Mouse (Mus musculus) urinary bladder, adult 2 months (tissue): ENCODE measurements around the gene Drap1. TPM values are rescaled to one million over a fixed set of nuclear protein-coding genes. Genes with fewer than 3 reads are reported as not detected.

ENCODE experiments used
- DNase-seq: peaks from one replicate; pipeline ENCODE4 v3.0.0; 2022; ENCODE audit warnings: low spot score
- polyA plus RNA-seq: library from polyadenylated mRNA; depleted of rRNA; stranded (reverse); fragments of >200 nt; gene quantifications from 2 replicates; pipeline ENCODE4 v1.2.3, GENCODE M21; 2012; rRNA removed

The Drap1 gene
- 228 and 236 TPM in 2 replicates for polyA plus RNA-seq

DNA sequence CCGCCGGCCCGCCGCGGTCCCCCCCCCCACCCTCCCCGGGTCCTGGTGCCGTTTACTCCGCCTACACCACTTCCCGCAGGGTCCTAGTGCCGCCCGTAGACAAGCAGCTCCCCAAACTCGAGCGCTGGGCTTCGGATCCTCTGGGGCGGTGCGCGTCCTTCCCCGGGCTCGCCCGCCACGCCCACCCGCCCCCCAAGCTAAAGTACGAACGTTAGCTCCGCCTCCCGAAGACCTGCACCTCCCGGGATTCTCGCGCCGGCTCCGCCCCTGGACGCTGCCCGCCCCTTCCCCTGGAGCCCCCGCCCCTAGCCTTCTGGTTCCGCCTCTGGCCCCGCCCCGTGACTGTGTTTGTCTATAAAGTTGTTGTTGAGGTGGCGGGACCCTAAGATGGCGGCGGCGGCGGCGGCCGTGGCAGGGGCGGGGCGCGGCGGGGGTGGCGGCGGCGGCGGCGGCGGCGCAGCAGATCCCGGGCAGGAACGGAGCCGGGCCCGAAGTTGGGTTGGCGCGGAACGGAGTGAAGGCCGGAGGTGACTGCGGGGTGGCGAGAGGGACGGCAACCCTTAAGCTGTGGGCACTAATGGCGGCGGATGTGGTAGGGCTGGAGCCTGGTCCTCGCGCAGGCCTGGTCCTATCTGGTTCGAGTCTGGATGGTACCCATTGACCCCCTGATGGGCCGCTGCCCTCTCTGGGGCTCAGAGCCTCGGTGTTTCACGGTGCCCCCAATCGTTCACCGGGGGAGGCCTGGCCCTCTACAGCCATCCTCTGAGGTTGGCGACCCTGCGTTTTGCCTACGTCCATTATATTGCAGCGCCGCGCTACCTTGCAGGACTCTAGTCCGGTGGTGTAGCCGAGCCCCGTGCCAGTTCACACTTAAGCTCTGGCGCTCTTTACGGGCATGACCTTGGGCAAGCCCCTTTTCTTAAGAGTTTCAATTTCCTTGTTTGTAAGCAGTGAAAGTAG lies at the start of gene Drap1, which contains the start of gene AI837181:
Gene Drap1, minus strand, starts transcription at position 198 of the 960 bp plus-strand sequence.
Gene AI837181, plus strand, starts transcription at position 363 of the 960 bp plus-strand sequence.
- DNase-seq: peak; percentile 81

DNA sequence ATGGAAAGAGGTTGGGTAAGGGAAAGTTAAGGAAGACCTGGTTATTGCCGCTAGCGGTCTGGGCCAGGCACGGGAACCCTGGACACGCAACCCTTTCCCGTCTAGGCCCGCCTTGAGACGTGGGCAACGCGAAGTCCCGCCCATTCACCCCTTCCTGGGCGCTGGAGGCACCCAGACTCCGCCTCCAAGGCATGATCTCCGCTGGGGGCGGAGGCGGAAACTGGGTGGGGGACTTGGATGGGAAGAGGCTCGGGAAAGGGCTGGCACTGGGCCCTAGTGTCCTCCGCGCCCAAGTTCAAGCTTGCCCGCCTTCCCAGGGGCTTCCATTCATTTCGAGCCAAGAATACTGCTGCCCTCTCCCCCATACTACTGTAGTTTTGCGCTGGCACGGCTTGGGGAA lies 48.9 kb upstream of the Drap1 start, which contains the start of gene Efemp2:
Gene Efemp2, plus strand, starts transcription at position 235 of the 400 bp plus-strand sequence.
- peak; percentile 67 for DNase-seq

DNA sequence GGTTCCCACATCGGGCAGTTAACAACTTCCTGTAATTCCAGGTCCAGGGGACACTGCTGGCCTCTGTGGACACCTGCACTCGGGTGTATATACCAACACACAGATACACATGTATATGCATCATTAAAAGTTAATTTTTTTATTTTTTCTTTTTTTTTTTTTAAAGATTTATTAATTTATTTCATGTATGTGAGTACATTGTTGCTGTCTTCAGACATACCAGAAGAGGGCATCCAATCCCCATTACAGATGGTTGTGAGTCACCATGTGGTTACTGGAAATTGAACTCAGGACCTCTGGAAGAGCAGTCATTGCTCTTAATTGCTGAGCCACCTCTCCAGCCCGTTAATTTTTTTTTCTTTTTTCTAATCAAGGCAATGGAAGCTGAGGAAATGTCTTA lies 48.1 kb upstream of the Drap1 start:
- DNase-seq: no peak

DNA sequence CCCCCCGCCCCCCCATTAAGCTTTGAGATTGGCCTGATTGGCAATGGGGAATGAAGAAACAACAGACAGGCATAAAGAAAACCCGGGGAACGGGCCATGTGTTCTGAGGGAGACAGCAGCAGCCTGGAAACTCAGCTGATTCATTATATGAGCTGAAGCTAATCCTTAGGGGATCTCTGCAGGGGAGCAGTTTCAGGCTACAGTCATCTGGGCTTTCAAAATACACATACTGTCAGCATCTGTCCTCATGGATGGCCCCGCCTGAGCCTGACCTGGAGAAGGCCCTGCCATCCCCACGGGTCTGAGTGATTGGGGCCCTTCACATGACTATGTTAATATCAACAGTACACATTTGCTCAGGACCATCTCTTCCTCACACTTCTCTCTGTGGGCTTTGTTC lies 47.1 kb upstream of the Drap1 start:
- no peak for DNase-seq

DNA sequence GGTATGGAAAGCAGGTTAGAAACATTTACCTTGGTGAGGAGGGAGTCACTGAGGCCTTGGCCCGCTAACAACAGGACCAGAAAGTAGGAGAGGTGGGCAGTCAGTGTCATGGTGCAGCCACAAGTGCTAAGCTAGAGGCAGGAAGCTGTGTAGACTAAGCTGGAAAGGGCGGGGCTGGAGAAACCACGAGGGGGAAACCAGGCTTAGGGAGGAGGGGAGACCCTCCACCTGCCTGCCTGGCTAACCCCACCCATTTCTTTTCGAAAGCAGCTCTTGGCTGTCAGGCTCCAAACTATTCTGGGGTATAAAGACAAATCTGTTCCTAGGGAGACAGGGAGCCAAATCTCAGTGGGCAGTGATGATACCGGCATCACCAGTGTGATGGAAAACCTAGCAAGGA lies 43.6 kb upstream of the Drap1 start, which contains the start of gene Ctsw:
Gene Ctsw, minus strand, starts transcription at position 134 of the 400 bp plus-strand sequence.
- DNase-seq: no peak

DNA sequence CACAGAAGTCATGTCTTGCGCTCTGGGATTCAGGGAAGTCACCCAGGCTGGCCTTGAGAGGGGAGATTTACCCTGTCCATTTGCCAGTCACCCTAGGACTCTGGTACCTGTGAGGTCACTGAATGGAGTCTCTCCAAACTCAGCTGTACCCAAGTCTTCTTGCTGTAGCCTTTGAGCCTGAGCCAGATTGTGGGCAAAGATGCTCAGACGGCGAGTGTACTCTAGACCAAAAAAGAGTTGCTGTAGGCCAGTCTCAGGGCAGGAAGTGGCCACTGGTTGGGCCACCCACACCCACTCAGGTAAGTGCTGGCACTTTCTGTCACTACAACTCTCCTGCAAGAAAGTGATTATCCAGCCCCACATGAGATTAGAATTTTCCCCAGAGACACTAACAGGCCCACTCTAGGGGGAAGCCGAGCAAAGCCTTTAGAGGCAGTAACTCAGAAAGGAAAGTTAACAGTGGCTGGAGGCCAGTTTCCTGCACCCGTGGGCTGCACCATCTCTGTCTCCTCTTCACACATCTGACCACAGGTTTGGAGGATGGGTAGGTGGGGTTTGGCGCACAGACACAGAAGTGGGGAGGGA lies 42.2 kb upstream of the Drap1 start:
- DNase-seq: no peak

DNA sequence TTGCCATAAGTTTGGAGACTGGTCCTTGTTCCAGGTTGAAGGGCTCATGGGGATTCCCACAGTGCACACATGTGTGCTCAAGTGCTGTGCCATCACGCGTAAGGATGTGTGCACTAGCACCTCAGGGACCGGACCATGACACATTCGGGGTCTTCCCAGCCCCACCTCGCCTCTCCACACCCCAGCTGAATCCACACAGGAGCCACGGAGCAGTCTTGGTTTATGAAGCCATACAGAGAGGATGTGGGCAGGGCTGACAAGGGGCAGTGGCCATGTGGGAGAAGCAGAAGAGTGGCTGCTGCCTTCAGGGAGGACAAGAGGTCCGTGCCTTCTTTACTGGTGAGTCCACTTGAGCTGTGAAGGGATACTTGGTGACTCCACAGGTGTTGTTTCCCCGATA lies 40.3 kb upstream of the Drap1 start:
- DNase-seq: no peak

DNA sequence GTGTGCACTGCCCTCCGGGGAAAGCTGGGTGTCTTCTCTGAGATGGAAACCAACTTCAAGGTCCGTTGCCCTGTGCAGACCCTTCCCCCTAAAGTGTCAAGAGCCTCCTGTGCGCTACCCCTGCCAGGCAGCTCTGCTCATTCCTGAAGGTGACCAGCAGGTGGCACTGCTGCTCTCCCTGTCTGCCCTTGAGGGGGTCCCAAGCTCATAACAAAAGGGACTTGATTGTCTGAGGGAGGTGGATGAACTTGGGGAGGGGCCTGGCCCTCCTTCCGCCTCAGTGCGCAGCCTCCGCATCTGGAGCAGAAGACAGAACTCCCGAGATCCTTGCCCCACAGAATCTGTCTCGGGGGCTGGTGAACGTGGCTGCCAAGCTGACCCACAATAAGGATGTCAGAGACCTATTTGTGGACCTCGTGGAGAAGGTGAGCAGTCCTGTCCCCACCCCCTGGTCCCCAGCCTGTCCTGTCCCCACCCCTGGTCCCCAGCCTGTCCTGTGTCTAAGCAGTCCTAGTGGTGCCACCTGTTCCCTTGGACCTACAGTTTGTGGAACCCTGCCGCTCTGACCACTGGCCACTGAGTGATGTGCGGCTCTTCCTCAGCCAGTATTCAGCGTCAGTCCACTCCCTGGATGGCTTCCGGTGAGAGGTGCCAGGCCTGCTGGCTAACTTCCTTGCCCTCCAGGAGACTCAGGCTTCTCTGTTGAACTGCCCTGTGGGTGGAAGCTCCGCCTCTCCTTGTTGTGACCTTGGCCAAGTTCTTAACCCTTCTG lies 39.2 kb upstream of the Drap1 start:
- no peak for DNase-seq

DNA sequence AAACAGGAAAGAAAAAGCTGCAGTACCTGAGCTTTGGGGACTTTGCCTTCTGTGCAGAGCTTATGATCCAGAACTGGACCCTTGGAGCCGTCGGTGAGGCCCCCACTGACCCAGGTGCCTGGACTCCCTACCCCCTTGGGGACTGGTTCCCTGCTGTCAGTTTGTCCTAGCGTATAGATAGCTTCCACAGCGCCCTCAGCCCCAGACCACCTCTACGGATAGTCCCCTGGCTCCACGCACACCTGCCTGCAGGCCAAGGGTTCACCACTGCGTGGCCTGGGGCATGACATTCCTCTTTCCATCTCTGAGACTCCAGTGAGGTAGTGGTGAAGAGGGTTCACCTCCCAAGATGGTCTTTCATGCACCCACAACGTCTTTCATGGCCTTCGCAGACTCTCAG lies 38.4 kb upstream of the Drap1 start:
- no peak for DNase-seq

DNA sequence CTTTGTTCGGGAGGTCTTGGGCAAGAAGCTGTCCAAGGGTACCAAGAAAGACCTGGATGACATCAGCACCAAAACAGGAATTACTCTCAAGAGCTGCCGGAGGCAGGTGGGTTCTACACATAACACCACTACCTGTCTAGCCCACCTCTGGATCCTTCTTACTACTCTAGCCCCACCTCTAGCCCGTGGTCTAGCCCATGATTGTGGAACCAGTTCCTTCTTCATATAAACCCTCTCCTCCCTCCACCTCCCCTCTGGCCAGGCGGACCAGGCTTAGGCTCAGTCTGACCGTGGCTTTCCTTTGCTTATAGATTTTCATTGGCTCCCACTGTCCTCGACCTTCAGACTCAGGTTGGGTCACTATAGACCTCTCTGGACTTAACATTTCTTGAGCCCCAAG lies 36.6 kb upstream of the Drap1 start:
- DNase-seq: no peak

DNA sequence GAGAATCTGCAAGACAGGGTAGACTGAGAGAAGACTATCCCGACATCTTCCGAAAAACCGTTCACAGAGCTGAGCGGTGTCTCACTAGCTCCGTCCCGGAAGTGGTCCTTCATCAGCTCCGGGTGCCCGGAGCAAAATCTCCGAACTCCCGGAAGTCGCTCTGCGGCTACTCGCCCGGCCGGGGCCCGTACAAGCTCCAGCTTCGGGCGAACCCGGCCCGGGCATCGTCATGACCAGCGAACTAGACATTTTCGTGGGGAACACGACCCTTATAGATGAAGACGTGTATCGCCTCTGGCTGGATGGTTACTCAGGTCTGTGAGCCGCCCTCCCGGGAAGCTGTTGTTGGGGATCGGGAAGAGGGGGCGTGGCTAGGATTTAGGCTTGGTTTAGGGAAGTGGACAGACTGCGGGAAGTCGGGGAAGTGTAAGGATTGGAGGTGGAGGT lies 35.7 kb upstream of the Drap1 start, which contains the start of gene Fibp:
Gene Fibp, plus strand, starts transcription at position 151 of the 447 bp plus-strand sequence.
- DNase-seq: peak; percentile 79

DNA sequence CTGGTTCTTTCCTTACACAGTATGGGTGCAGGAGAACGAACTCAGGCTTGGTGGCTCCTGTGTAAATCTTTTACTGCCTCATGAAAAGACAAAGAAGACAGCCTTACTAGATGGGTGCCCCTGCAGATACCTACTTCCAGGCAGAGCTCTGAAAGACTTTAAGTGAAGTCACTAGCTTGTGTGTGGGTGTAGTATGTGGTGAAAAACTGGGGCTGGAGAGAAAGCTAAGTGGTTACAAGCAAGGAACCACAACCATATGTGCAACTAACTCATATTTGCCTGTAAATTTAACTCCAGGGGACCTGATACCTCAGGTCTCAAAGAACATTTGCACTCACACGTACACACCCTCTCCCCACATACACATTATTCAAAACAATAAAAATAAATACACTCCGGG lies 35.1 kb upstream of the Drap1 start:
- DNase-seq: no peak

DNA sequence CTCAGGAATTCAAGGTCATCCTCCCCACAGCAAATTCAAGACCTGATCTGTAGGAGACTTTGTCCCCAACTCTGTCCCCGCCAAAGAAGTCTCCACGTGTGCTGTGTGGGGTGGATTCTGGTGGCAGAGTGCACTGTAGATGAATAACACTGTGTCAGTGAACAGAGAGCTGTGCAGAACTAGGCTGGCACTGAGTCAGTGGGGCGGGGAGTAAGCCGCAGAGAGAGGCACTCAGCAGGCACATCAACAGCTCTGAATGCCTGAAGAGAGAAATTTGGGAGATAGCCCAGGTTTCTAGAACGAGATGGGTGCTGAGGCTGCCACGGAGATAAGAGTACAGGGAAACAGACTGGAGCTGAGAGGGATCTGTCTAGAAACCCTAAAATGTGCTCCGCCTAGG lies 34.2 kb upstream of the Drap1 start:
- no peak for DNase-seq

DNA sequence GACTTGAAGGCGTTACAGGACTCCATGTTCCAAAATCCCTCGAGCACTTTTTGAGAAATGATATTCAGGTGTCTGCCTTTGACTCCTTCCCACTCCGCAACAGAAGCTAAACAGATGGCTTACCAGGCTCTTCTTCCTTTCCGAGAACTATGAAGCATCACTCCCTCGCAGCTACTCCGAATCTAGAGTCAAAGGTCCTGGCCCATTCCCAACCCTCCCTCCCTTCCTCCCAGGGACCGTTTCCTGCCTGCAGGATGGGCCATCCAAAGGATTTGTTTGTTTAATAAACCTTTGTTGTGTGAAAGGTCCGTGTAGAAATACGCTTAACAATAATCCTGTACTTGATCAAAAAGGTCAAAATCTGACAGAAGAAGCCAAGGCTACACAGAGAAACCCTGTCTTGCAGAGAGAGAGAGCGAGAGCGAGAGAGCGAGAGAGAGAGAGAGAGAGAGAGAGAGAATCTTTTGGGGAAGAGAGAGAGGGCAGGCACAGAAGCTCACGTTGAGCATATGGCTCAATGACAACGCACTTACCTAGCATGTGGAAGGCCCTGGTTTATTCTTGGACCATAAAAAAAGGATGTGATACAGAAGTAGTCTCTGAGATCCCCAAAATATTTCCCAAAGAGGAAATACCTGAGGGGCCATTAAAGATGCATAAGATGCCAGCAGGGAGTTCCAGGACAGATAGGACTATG lies 33.1 kb upstream of the Drap1 start, which contains the start of gene Ccdc85b:
Gene Ccdc85b, minus strand, starts transcription at position 149 of the 697 bp plus-strand sequence.
- DNase-seq: no peak

DNA sequence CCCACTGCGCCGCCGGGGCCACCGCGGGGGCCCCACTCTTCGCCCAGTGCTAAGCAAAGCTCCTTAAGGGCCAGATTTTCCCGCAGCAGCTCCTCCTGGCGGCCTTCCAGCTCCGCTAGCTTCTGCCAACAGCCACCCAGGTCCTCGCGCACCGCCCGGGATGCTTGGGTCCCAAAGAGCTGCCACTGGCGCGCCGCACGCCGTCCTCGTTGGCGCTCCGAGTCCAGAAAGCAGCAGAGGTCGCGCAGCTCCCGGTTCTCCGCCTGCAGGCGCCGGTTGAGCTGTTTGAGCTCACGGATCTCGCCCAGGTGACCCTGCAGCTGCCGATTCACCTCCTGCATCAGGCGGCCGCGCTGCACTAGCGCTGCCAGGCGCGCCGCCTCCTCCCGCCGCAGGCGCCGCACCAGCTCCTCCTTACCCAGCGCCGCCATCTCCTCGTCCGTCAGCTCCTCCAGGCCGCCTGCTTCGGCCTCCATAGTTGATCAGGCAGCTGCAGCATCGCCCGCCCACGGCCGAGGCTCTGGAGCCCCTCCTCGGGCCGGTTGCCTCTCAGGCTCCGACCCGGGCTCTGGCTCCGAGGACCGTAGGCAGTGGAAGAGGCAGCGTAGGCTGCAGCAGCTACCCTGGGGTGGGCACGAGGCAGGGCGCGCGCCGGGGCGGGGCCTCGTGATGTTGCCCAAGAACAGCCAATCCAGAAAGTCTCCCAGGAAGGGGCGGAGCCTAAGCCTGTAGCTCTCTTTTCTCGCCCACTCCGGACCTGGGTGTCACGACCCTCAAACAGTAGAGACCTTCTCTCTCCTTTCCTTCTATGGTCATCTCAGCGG lies 32.4 kb upstream of the Drap1 start:
- DNase-seq: peak; percentile 90

DNA sequence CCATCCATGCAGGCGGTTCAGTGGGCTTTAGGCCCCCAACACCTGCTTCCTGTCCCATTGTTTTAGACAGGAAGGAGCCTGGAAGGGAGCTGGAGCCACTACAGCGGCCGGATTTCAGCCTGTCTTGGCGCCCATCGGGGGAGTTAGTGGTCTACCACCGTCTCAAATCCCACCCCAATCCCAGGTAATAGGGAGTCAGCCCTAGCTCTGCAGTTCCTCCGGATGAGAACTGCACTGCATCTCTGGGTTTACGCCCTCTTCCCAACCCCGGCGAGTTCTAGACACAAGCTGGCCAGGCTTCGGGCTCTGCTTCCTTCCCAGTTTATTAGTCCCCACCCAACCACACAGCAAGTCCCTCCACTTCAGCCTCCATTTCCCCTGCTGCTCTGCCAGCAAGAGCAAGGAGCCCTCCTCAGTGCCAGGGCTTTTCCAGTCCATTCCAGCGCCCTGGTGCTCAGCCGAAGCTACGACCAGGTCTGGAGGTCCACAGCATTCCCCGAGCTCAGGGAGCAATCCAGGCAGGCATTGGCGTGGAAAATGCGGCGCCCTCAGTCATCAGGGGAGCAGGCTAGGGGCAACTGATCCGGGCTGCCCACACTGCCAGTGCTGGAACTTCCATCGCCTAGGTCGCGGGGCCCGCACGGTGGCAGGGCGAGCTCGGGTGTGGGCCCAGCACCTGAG lies 31.6 kb upstream of the Drap1 start:
- DNase-seq: no peak

DNA sequence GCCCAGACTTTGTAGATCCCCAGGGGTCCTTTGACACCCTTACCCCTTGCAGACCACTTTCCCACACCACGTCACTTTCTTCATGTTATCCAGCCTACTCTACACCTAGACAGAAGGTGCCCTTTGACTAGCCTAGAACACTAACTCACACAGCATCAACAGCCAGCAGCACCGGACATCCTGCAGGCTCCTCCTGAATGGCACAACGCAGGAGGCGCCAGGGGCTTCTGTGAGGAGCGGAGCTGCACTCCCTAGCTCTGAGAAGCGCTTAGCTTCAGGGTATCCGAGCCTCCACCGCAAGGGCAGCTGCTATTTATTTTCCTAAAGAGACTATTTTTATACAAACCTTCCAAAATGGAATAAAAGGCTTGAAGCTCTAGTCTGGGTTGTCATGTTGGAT lies 30.8 kb upstream of the Drap1 start:
- DNase-seq: no peak

DNA sequence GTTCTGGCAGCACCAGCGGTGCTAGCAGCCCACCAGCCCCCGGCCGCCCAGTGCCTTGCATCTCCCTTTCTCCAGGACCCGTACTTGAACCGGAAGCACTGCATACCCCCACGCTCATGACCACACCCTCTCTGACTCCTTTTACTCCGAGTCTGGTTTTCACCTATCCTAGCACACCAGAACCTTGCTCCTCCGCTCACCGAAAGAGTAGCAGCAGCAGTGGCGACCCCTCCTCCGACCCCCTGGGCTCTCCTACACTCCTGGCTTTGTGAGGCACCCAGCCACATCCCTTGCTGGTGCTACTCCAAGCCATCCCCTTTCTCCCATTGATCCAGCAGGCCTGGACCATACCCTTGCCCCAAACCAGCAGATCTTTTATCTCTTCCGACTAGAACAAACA lies 30.3 kb upstream of the Drap1 start:
- DNase-seq: no peak

DNA sequence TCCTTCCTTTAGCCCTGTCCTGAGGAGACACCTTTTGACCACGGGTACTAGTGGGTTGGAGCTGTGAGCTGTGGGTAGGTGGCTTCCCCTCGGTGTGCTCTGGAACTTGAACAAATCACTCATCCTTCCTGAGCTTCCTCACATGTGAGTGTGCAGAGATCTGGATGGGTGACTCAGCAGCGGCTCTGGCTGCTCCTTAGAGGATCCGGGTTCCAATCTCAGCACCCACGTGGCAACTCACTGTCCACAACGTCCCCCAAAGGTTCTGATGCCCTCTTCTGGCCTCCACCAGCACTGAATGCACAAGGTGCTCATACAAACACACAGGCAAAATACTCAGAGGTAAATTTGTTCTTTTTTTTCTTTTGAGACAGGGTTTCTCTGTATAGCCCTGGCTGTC lies 27.0 kb upstream of the Drap1 start:
- no peak for DNase-seq

DNA sequence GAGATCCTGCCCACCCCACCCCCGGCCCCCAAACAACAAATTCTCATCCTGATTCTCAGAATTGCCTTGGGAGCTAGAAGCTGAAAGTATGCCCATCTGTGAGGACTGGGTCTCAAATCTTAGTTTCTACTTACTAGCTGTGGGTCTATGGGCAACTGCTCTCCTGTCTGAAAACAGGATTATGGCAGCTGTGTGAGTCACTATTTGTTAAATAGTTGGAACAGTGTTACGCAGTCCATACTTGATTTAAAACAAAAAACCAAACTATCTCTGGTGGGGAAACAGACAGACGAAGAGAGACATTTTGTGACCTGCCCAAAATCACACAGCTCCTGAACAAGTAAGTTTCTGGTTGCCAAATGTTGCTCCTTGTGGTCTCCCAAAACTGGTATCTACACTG lies 24.9 kb upstream of the Drap1 start:
- no peak for DNase-seq
